In genomic region chr8:124792708-124793107, GRCm38 (mm10) we compare ENCODE assay signal across 8 mouse cellular contexts. TPM values are rescaled to one million over a fixed set of nuclear protein-coding genes. Genes with fewer than 3 reads are reported as not detected.
A peak's percentile ranks its signal among the peaks of the same experiment; 100 is the strongest.
DNase-seq lines count a peak whose midpoint lies in the region; ATAC-seq lines count a peak whose summit lies in the region.

Trim67 (plus strand) TSS chr8:124793092.

- H3K27me3 ChIP-seq in forebrain, embryonic 15.5 days = peaks cover 20% of the 10 kb centered on the region
- H3K27me3 ChIP-seq in kidney, embryonic 16.5 days (ENCODE audit: insufficient read depth, low read length) = peaks cover 62% of the 10 kb centered on the region
- H3K27me3 ChIP-seq in liver, embryonic 16.5 days (ENCODE audit: control insufficient read depth, insufficient read depth, low read depth, low read length) = peaks cover 59% of the 10 kb centered on the region

- H3K36me3 ChIP-seq in forebrain, embryonic 15.5 days = no peaks in the 10 kb centered on the region
- H3K36me3 ChIP-seq in kidney, embryonic 16.5 days (ENCODE audit: insufficient read depth, low read length) = no peaks in the 10 kb centered on the region
- H3K36me3 ChIP-seq in liver, embryonic 16.5 days (ENCODE audit: control insufficient read depth, insufficient read depth) = no peaks in the 10 kb centered on the region

- H3K4me3 ChIP-seq in forebrain, embryonic 15.5 days = peak within 1 kb of the TSS; percentile 73
- H3K4me3 ChIP-seq in kidney, embryonic 16.5 days (ENCODE audit: low read length) = peak within 1 kb of the TSS; percentile 56
- peak within 1 kb of the TSS; percentile 54 for H3K4me3 ChIP-seq in liver, embryonic 16.5 days (ENCODE audit: low read depth, low read length)

- ATAC-seq in forebrain, embryonic 15.5 days (replicated peaks) = peak; percentile 93
- peak; percentile 91 for ATAC-seq in kidney, embryonic 16.5 days (ENCODE audit: low FRiP score, low TSS enrichment)
- peak; percentile 42 for ATAC-seq in liver, embryonic 16.5 days (ENCODE audit: low read depth)

- no peaks in the 10 kb centered on the region for H3K9me3 ChIP-seq in forebrain, embryonic 15.5 days
- no peaks in the 10 kb centered on the region for H3K9me3 ChIP-seq in kidney, embryonic 16.5 days (ENCODE audit: low read length)
- no peaks in the 10 kb centered on the region for H3K9me3 ChIP-seq in liver, embryonic 16.5 days (replicated peaks; ENCODE audit: control insufficient read depth, low read length)

- peak within 1 kb of the TSS; percentile 65 for H3K4me2 ChIP-seq in forebrain, embryonic 15.5 days (replicated peaks)
- H3K4me2 ChIP-seq in kidney, embryonic 16.5 days (replicated peaks; ENCODE audit: low read depth, low read length) = peak within 1 kb of the TSS; percentile 99
- H3K4me2 ChIP-seq in liver, embryonic 16.5 days (ENCODE audit: low read depth, low read length) = peak within 1 kb of the TSS; percentile 77

- peak; percentile 26 to 39 for DNase-seq in layer of hippocampus, adult 18-20 months (ENCODE audit: low spot score in 2 of 2)
- no peak for DNase-seq in layer of hippocampus, adult 11-12 months (ENCODE audit: low spot score)
- peak; percentile 85 for DNase-seq in cerebellum, adult 11-12 months
- DNase-seq in right cerebral cortex, adult 18-20 months = peak; percentile 25
- no peak for DNase-seq in urinary bladder, postnatal 4 days (ENCODE audit: low spot score in 2 of 2)

- peak within 1 kb of the TSS; percentile 97 for H3K27ac ChIP-seq in forebrain, embryonic 15.5 days (replicated peaks)
- no peak within 1 kb of the TSS for H3K27ac ChIP-seq in kidney, embryonic 16.5 days (ENCODE audit: low read length)
- no peak within 1 kb of the TSS for H3K27ac ChIP-seq in liver, embryonic 16.5 days (ENCODE audit: low read length)

- H3K9ac ChIP-seq in forebrain, embryonic 15.5 days (replicated peaks) = peak within 1 kb of the TSS; percentile 67
- no peak within 1 kb of the TSS for H3K9ac ChIP-seq in kidney, embryonic 16.5 days (replicated peaks; ENCODE audit: low read length)
- no peak within 1 kb of the TSS for H3K9ac ChIP-seq in liver, embryonic 16.5 days (ENCODE audit: low read depth, low read length)

- 0% methylated on average over 39 of the region's 39 CpGs for WGBS in forebrain, embryonic 15.5 days
- WGBS in kidney, embryonic 16.5 days = under 1% methylated on average over 39 of the region's 39 CpGs
- WGBS in liver, embryonic 16.5 days (ENCODE audit: insufficient replicate concordance) = 0% methylated on average over 26 of the region's 39 CpGs

- H3K4me1 ChIP-seq in forebrain, embryonic 15.5 days = peaks cover 53% of the 10 kb centered on the region
- peaks cover 23% of the 10 kb centered on the region for H3K4me1 ChIP-seq in kidney, embryonic 16.5 days (ENCODE audit: insufficient read depth, low read length)
- peaks cover 6% of the 10 kb centered on the region for H3K4me1 ChIP-seq in liver, embryonic 16.5 days (ENCODE audit: control insufficient read depth, low read depth, low read length)

RNA-seq across cellular contexts. Expression of gene Trim67, which starts in this region (rescaled TPM):
- total RNA-seq in layer of hippocampus, adult 18-20 months (2021) = 1 to 10 TPM; 1.2 to 1.7 TPM
- 23.9 and 26.0 TPM in 2 replicates for polyA plus RNA-seq in forebrain, embryonic 15.5 days (2015; fragmentation: Nextera tagmentation; extraction: Ambion mirVana)
- 0.05 and 0.09 TPM in 2 replicates for polyA plus RNA-seq in kidney, embryonic 16.5 days (2015; fragmentation: Nextera tagmentation; extraction: Ambion mirVana)
- 0.02 TPM in 2 replicates for polyA plus RNA-seq in liver, embryonic 16.5 days (2015; fragmentation: Nextera tagmentation; extraction: Ambion mirVana)

Comparison
In these comparisons a context has a peak if more than half of its experiments do, and no peak if none do; other contexts are left out.
1. RNA of gene Trim67 (polyA plus RNA-seq): 23.9 to 26.0 TPM in forebrain, embryonic 15.5 days; 0.05 to 0.09 TPM in kidney, embryonic 16.5 days and 0.02 TPM in liver, embryonic 16.5 days; every median in the first group is over 10 times any median in the second.
2. DNase-seq: peak in layer of hippocampus, adult 18-20 months (2 of 2), cerebellum, adult 11-12 months (single experiment) and right cerebral cortex, adult 18-20 months (single experiment); none in layer of hippocampus, adult 11-12 months (single experiment) and urinary bladder, postnatal 4 days (0 of 2).
3. Peak in ATAC-seq, H3K4me3 ChIP-seq and H3K4me2 ChIP-seq in kidney, embryonic 16.5 days; RNA of the gene not detected or under 1 TPM.
4. Peak in ATAC-seq, H3K4me3 ChIP-seq and H3K4me2 ChIP-seq in liver, embryonic 16.5 days; RNA of the gene not detected or under 1 TPM.
5. ATAC-seq: peak in every context shown above with its lines; median percentile 93 in forebrain, embryonic 15.5 days; 91 in kidney, embryonic 16.5 days; 42 in liver, embryonic 16.5 days.
6. Peak in every context shown above with its lines, with median percentiles within 50 percentile points of each other: H3K4me2 ChIP-seq and H3K4me3 ChIP-seq.